Mouse (Mus musculus) MEL-GATA-1-ER (cell line): ENCODE data around the gene Afp.

Experiments used
- DNase-seq: peaks from one replicate; pipeline ENCODE4 v3.0.0-alpha.2; 2012; ENCODE audit warnings: low read depth; ENCODE audit errors: extremely low read depth

Afp gene

DNA sequence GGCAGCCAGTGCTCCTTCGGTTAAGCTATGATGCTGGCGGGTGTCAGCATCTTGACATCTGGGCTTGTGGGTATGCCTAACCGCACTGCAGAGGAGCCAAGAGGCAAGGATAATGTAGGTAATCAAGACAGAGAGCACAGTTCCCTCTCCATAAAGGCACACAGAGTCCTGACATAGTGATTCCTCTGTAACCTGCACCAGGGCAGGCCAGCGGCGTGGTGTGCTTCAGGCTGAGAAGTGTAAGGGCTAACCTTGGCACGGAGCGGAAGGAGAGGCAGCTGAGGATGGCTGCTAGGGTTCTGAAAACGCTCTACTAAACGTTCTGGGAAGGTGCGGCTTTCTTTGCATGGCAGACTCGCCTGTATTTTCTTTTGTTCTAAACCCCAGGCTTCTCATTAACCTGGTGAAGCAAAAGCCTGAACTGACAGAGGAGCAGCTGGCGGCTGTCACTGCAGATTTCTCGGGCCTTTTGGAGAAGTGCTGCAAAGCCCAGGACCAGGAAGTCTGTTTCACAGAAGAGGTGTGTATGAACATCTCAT, 16.9 kb downstream of the Afp start:
- no peak for DNase-seq

DNA sequence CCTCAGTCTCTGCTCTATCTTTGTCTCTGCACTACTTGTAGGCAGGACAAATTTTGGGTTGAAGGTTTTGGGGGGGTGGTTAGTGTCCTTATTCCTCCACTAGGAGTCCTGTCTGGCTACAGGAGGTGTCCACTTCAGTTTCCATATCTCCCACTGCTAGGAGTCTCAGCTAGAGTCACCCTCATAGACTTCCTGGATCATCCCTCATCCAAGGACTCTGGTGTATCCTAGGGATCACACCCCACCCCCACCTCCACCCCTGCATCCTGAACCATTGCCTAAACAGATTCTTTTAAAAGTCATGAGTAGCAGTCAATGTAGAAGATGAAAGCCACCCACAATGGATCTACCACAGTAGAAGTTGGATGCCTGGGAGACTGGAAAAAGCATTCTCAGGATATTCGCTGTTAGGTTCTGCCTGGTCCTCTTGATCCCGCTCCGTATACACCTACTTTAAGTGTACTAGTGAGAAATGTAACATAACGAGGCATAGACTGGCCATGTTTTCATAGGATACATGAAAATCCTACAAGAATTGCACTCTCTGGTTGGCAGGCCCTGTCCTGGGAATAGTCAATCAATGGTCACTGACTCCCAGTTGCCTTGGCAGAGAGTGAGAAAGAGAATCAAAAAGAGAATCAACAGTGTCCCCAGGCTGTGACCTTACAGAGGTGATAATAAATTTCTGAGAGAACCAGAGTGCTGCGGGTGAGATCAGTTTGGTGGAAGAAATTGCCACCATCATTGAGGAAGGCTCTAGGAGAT, 19.5 kb downstream of the Afp start:
- no peak for DNase-seq

DNA sequence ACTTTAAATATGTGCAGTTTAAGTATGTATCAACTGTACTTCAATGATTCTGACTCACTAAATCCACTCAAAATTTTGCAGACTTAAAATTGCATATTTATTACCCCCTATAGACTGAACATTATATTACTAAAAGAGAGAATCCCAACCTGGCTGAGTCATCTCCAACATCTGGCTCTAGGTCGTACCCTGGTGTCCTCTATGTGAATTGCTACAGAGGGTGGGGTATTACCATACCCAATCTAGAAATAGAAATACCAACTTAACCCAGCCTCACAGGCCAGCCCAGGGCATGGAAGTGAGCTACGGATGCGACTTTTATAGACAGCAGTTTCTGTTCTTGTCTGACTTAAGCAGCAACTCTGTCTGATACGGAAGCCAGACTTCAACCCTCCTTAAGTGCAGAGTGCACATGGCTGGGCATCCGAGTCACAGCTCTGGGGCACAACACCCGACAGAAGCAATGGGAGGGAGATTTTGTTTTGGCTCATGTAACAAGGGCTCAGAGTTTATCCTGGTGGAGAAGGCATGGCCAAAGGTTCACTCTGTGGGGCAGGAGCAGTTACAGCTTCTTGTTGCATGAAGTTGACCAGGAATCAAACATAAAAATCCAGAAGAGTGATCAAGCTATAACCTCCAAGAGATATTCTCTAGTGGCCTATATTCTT, 21.9 kb downstream of the Afp start:
- DNase-seq = no peak

DNA sequence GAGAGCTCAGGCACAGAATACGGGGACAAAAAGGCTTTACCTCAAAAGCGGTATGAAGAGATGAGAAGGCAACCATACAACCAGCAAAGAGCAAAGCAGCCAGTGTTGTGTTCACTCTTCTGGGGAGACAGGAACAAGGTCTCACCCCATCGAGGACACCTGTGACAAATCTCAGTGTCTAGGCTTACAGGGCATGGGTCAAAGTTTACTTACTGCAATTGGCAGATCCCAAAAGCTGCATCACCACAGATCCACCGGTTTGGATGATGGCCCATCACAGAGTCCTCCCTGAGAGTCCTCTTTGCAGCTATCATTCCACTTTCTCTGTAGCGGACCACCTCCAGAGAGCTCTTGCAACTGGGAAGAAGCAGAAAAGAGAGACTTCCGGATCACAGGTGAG, 25.0 kb downstream of the Afp start:
- no peak for DNase-seq

DNA sequence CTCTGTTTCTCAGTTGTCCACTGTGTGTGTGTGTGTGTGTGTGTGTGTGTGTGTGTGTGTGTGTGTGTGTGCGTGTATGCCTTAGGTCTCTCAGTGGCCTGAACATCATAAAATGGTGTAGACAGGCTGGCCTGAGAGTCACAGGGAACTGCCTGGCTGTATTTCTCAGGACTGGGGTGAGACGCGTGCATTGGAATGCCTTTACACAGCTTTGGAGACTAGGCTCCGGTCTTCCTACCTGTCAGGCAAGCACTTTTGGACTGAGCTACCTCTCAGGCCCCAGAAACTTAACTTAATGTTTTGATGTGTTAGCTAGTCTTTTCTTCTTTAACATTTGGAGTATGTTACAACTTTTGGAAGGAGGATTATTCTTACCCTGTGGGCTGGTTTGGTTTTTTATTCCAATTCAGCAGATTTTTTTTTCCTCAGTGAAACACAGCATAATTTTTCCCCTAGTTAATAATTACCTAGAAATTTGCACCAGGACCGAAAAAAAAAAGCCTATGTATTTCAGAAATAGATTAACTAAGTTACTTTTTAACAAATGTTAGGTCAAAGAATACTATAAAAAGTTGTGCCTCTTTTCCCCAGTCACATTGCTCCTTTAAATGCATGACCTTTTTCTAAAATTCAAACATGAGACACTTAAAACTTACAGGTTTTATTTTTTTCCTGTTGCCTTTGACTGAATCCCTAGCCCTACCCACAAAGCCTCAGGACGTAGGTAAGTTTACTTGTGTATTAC, 28.0 kb downstream of the Afp start, which contains the start of gene Afm:
Gene Afm, plus strand, starts transcription at position 577 of the 745 bp plus-strand sequence.
- DNase-seq = no peak

DNA sequence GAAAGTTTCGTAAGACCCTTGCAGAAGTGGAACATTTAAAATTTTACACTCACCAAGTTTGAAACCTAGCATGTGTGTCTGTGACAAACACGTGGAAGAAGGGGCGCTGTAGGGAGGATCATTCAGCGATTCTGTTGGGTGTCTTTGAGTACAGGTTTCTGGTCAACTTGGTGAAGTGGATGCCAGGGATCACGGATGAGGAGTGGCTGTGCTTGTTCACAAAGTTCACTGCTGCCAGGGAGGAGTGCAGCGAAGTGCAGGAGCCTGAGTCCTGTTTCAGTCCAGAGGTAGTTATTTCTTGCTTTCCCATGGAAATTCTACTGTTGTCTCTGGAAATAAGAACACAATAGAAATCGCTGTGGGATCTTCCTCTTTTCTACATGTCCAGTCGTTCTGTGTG, 60.7 kb downstream of the Afp start:
- no peak for DNase-seq

DNA sequence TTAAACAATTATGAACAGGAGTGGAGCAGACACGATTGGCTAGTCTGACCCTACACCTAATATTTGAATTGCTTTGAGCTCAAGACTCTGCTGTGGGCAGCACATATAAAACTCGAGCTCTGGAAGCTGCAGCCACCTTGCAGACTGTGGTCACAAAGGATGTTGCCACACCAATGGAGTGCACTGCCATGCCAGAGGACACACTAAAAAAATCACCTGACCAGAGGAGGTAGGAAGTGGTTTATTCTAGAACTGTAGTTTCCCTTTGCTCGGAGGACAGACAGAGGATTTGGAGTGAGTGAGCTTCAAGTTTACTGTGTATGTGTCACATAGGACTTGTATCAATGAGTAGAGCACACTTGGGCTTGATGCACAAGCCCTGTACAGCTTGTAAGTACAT, 65.5 kb downstream of the Afp start:
- no peak for DNase-seq
